Mouse (Mus musculus) CH12.LX (cell line): ENCODE measurements around the gene Micu2. TPM values are rescaled to one million over a fixed set of nuclear protein-coding genes. Genes with fewer than 3 reads are reported as not detected.

Source experiments
- DNase-seq: peaks from one replicate; pipeline ENCODE4 v3.0.0-alpha.2; 2013; ENCODE audit errors: extremely low read depth
- H3K27ac ChIP-seq: 2 replicates; pipeline ENCODE4 v1.5.1; 2012; ENCODE audit warnings: low read depth, mild to moderate bottlenecking, control low read depth, moderate library complexity; ENCODE audit not compliant: insufficient read depth
- H3K27me3 ChIP-seq: replicated peaks from 2 replicates; pipeline ENCODE3; 2012; ENCODE audit warnings: inconsistent platforms
- H3K36me3 ChIP-seq, 2 experiments: replicated peaks in 1 of 2; 2 replicates each; pipeline versions ENCODE3 to v1.6.1; 2012; ENCODE audit warnings: inconsistent platforms in 1 of 2, low read length in 1 of 2, mild to moderate bottlenecking in 1 of 2, mixed read lengths in 1 of 2, moderate library complexity in 1 of 2; ENCODE audit not compliant: control insufficient read depth in 1 of 2, insufficient read depth in 1 of 2
- H3K4me1 ChIP-seq, 2 experiments: 2 replicates each; pipeline ENCODE4 v1.6.1; 2012; ENCODE audit warnings: inconsistent platforms in 1 of 2, moderate library complexity in 1 of 2; ENCODE audit not compliant: insufficient read depth in 2 of 2, control insufficient read depth in 1 of 2
- H3K4me2 ChIP-seq: 2 replicates; pipeline ENCODE4 v1.6.1; 2012; ENCODE audit warnings: low read depth, mild to moderate bottlenecking, control low read depth; ENCODE audit not compliant: poor library complexity, insufficient read depth, severe bottlenecking
- H3K4me3 ChIP-seq, 3 experiments: fragments of 150-350 bp in 1 of 3; sonication (generic) in 1 of 3; replicated peaks in 1 of 3; 2 replicates each; pipeline versions ENCODE3 to v1.5.1; 2011 to 2012; ENCODE audit warnings: low read depth in 2 of 3, low read length in 2 of 3, mild to moderate bottlenecking in 2 of 3, moderate library complexity in 2 of 3, control low read depth in 1 of 3, improper control_type of control experiment in 1 of 3, inconsistent platforms in 1 of 3, mixed read lengths in 1 of 3; ENCODE audit not compliant: poor library complexity in 1 of 3
- H3K79me2 ChIP-seq: replicated peaks from 2 replicates; pipeline ENCODE4 v1.6.1; 2012; ENCODE audit warnings: mild to moderate bottlenecking, moderate library complexity; ENCODE audit not compliant: control insufficient read depth, poor library complexity, insufficient read depth, severe bottlenecking; ENCODE audit errors: extremely low read depth
- H3K9ac ChIP-seq: 2 replicates; pipeline ENCODE4 v1.6.1; 2012; ENCODE audit warnings: low read depth, mild to moderate bottlenecking, control low read depth, moderate library complexity; ENCODE audit not compliant: insufficient read depth
- H3K9me3 ChIP-seq: replicated peaks from 2 replicates; pipeline ENCODE3; 2012; ENCODE audit warnings: low read length, inconsistent platforms, mixed read lengths
- BHLHE40 ChIP-seq: IDR thresholded peaks from 2 replicates; pipeline ENCODE4 v1.6.1; 2011; ENCODE audit warnings: mild to moderate bottlenecking, low read depth, low read length, improper control_type of control experiment
- CHD1 ChIP-seq: IDR thresholded peaks from 2 replicates; pipeline ENCODE4 v1.6.1; 2012; ENCODE audit warnings: low read depth, low read length, improper control_type of control experiment, inconsistent platforms
- CTCF ChIP-seq, 2 experiments: IDR thresholded peaks in 1 of 2; conservative IDR thresholded peaks in 1 of 2; 2 replicates each; pipeline ENCODE4 v1.5.1; 2011 to 2012; ENCODE audit warnings: low read depth in 2 of 2, low read length in 2 of 2, improper control_type of control experiment in 1 of 2, inconsistent platforms in 1 of 2, mild to moderate bottlenecking in 1 of 2, moderate library complexity in 1 of 2
- E2F4 ChIP-seq: IDR thresholded peaks from 2 replicates; pipeline ENCODE4 v1.6.1; 2011; ENCODE audit warnings: low read depth, low read length, improper control_type of control experiment; ENCODE audit not compliant: insufficient replicate concordance
- ELF1 ChIP-seq: IDR thresholded peaks from 2 replicates; pipeline ENCODE4 v1.6.1; 2014; ENCODE audit warnings: low read depth, mild to moderate bottlenecking, inconsistent platforms, low read length, improper control_type of control experiment
- EP300 ChIP-seq: IDR thresholded peaks from 2 replicates; pipeline ENCODE4 v1.6.1; 2011; ENCODE audit warnings: low read length, improper control_type of control experiment
- HCFC1 ChIP-seq: IDR thresholded peaks from 2 replicates; pipeline ENCODE4 v1.6.1; 2012; ENCODE audit warnings: low read depth, mild to moderate bottlenecking, inconsistent platforms, low read length, improper control_type of control experiment
- JUN ChIP-seq: IDR thresholded peaks from 2 replicates; pipeline ENCODE4 v1.6.1; 2011; ENCODE audit warnings: low read depth, mild to moderate bottlenecking, low read length, improper control_type of control experiment, moderate library complexity; ENCODE audit not compliant: insufficient read depth
- KAT2A ChIP-seq: IDR thresholded peaks from 2 replicates; pipeline ENCODE4 v1.6.1; 2012; ENCODE audit warnings: low read length, improper control_type of control experiment, inconsistent platforms; ENCODE audit not compliant: insufficient replicate concordance
- MAFK ChIP-seq: IDR thresholded peaks from 2 replicates; pipeline ENCODE4 v1.6.1; 2011; ENCODE audit warnings: low read length, improper control_type of control experiment; ENCODE audit not compliant: insufficient replicate concordance
- MAX ChIP-seq: IDR thresholded peaks from 2 replicates; pipeline ENCODE4 v1.6.1; 2011; ENCODE audit warnings: low read length, improper control_type of control experiment
- MYC ChIP-seq: IDR thresholded peaks from 2 replicates; pipeline ENCODE4 v1.6.1; 2011; ENCODE audit warnings: low read depth, mild to moderate bottlenecking, improper control_type of control experiment, low read length
- NELFE ChIP-seq: IDR thresholded peaks from 2 replicates; pipeline ENCODE4 v1.6.1; 2011; ENCODE audit warnings: low read depth, low read length, improper control_type of control experiment
- NRF1 ChIP-seq: IDR thresholded peaks from 2 replicates; pipeline ENCODE4 v1.6.1; 2014; ENCODE audit warnings: low read depth, mild to moderate bottlenecking, inconsistent platforms, low read length, improper control_type of control experiment, moderate library complexity
- POLR2A ChIP-seq: IDR thresholded peaks from 2 replicates; pipeline ENCODE4 v1.6.1; 2011; ENCODE audit warnings: low read depth, mild to moderate bottlenecking, improper control_type of control experiment, low read length
- RAD21 ChIP-seq: IDR thresholded peaks from 2 replicates; pipeline ENCODE4 v1.6.1; 2011; ENCODE audit warnings: low read depth, mild to moderate bottlenecking, low read length, improper control_type of control experiment, moderate library complexity
- RCOR1 ChIP-seq: conservative IDR thresholded peaks from 2 replicates; pipeline ENCODE4 v1.6.1; 2012; ENCODE audit warnings: low read depth, mild to moderate bottlenecking, inconsistent platforms, low read length, improper control_type of control experiment
- TBP ChIP-seq: conservative IDR thresholded peaks from 2 replicates; pipeline ENCODE4 v1.6.1; 2011; ENCODE audit warnings: low read depth, low read length, improper control_type of control experiment
- UBTF ChIP-seq: IDR thresholded peaks from 2 replicates; pipeline ENCODE4 v1.6.1; 2012; ENCODE audit warnings: low read depth, mild to moderate bottlenecking, inconsistent platforms, low read length, improper control_type of control experiment, moderate library complexity
- USF1 ChIP-seq: IDR thresholded peaks from 2 replicates; pipeline ENCODE4 v1.6.1; 2014; ENCODE audit warnings: low read depth, mild to moderate bottlenecking, inconsistent platforms, low read length, improper control_type of control experiment
- USF2 ChIP-seq: conservative IDR thresholded peaks from 2 replicates; pipeline ENCODE4 v1.6.1; 2011; ENCODE audit warnings: low read depth, low read length, improper control_type of control experiment
- dilution Hi-C: fragments of 300-500 bp; cut with MboI; formaldehyde crosslinking; loops from 2 replicates; pipeline ENCODE4 v1.14.3; 2020; ENCODE audit warnings: low sequenced_read_pairs; ENCODE audit not compliant: extremely low pct_unique_long_range_greater_than_20kb, extremely low pct_ligation_motif_present
- in situ Hi-C: fragments of 300-500 bp; cut with MboI; formaldehyde crosslinking; loops from 3 replicates; pipeline ENCODE4 v1.14.3; 2019; ENCODE audit warnings: low sequenced_read_pairs, low pct_ligation_motif_present, low pct_unique_long_range_greater_than_20kb, mixed read lengths
- polyA plus RNA-seq: library from polyadenylated mRNA; unstranded; fragments of >175 nt; gene quantifications from 2 replicates; pipeline ENCODE4 v1.2.1, GENCODE M21; 2012; ENCODE audit warnings: low read depth; ENCODE audit not compliant: insufficient read length
- total RNA-seq, 2 experiments: library from RNA; depleted of rRNA; stranded (reverse); fragments of 300-350 nt in 1 of 2; fragments of >200 nt in 1 of 2; gene quantifications; 2 replicates each; pipeline ENCODE4 v1.2.3; 2012 to 2014

Micu2 gene
- total and polyA plus RNA-seq, 3 experiments, result 39.8 to 62.5 (median 52.7) TPM

- Histone ChIP-seq H3K4me3 (no peak overlapping the region), H3K9ac (no peak overlapping the region), H3K27me3 (no peaks in the 10 kb centered on the region), H3K79me2 (0 out of 2 replicates have a peak, but pooled peaks cover 1% of the 10 kb centered on the region), H3K27ac (no peak overlapping the region), H3K36me3 (peaks cover 0 to 39% of the 10 kb centered on the region in 2 experiments), H3K9me3 (no peaks in the 10 kb centered on the region), H3K4me1 (peaks cover 0 to 14% of the 10 kb centered on the region in 2 experiments; a peak in 1 of 4 replicates), H3K4me2 (no peak overlapping the region)
- TF ChIP-seq CTCF (conservative IDR thresholded peaks at IDR 0.05 in 1 of 2, IDR thresholded peaks at IDR 0.05 in 1 of 2; ENCODE audit: low read depth in 2 of 2, low read length in 2 of 2), result no peak
- no peak for TF ChIP-seq RAD21
- TF ChIP-seq NRF1, result no peak
- in situ Hi-C loops, result no loop called here
- dilution Hi-C loops, result no loop called here
- DNase-seq, result no peak
Measured at GRCm38 (mm10) chr14:57980776-57981175, 18.3 kb downstream of the Micu2 start.

GRCm38 (mm10) chr14:57980179-57980578 is 18.9 kb downstream of the Micu2 start:
- Histone ChIP-seq H3K4me1 (peaks cover 0 to 14% of the 10 kb centered on the region in 2 experiments; a peak in 1 of 4 replicates), H3K9ac (no peak overlapping the region), H3K79me2 (0 out of 2 replicates have a peak, but pooled peaks cover 5% of the 10 kb centered on the region), H3K4me3 (no peak overlapping the region), H3K36me3 (peaks cover 0 to 34% of the 10 kb centered on the region in 2 experiments), H3K27ac (no peak overlapping the region), H3K4me2 (no peak overlapping the region), H3K27me3 (no peaks in the 10 kb centered on the region), H3K9me3 (no peaks in the 10 kb centered on the region)
- TF ChIP-seq MYC, result no peak
- TF ChIP-seq E2F4, result no peak
- TF ChIP-seq UBTF, result no peak
- TF ChIP-seq RCOR1, result no peak
- TF ChIP-seq BHLHE40, result no peak
- TF ChIP-seq TBP, result no peak
- no peak for TF ChIP-seq MAX
- no peak for TF ChIP-seq CHD1
- no peak for TF ChIP-seq EP300
- no peak for TF ChIP-seq NRF1
- TF ChIP-seq RAD21, result no peak
- no peak for TF ChIP-seq MAFK
- no peak for DNase-seq
- dilution Hi-C loops (no loop called here), in situ Hi-C loops (no loop called here)

- Histone ChIP-seq H3K4me3 (no peak overlapping the region), H3K4me2 (no peak overlapping the region), H3K27ac (no peak overlapping the region), H3K9me3 (no peaks in the 10 kb centered on the region), H3K9ac (no peak overlapping the region)
- in situ Hi-C loops, result no loop called here
- TF ChIP-seq POLR2A (no peak), JUN (no peak), USF2 (no peak), BHLHE40 (no peak), HCFC1 (no peak), USF1 (no peak), NELFE (no peak), ELF1 (no peak), KAT2A (no peak)
- TF ChIP-seq, all 38 proteins: peak for 0
- dilution Hi-C loops, result no loop called here
- Histone ChIP-seq H3K27me3 (no peaks in the 10 kb centered on the region), H3K4me1 (peaks cover 0 to 17% of the 10 kb centered on the region in 2 experiments; a peak in 2 of 4 replicates), H3K36me3 (peaks cover 0 to 35% of the 10 kb centered on the region in 2 experiments), H3K79me2 (0 out of 2 replicates have a peak, but pooled peaks cover 5% of the 10 kb centered on the region)
- no peak for DNase-seq
Measured at GRCm38 (mm10) chr14:57978144-57978543, 20.9 kb downstream of the Micu2 start.
